Mouse (Mus musculus): Measurements from ENCODE around the gene Atp2b1. TPM values are rescaled to one million over a fixed set of nuclear protein-coding genes. Genes with fewer than 3 reads are reported as not detected.

Gene Atp2b1
- polyA plus RNA-seq, 1 experiment: 18.2 TPM

GRCm38 (mm10) chr10:98974645-98975044 is 60.4 kb downstream of the Atp2b1 start:
- H3K79me3 ChIP-seq (ENCODE audit: low read depth): peaks cover 72% of the 10 kb centered on the region
- H3K36me3 ChIP-seq (ENCODE audit: control insufficient read depth, insufficient read depth): peaks cover 19% of the 10 kb centered on the region
- peaks cover 100% of the 10 kb centered on the region for H3K79me2 ChIP-seq (ENCODE audit: control insufficient read depth, insufficient read depth)
- H3K4me3 ChIP-seq (ENCODE audit: insufficient read depth, poor library complexity, severe bottlenecking): no peak overlapping the region
- TF ChIP-seq USF1 (IDR thresholded peaks at IDR 0.05; ENCODE audit: low read depth) (no peak), FOSL1 (IDR thresholded peaks at IDR 0.05; ENCODE audit: insufficient read depth, low read length, poor library complexity, severe bottlenecking) (no peak), MYOG (IDR thresholded peaks at IDR 0.05; ENCODE audit: control insufficient read depth, extremely low read depth, insufficient read length) (no peak), CTCF (IDR thresholded peaks at IDR 0.05; ENCODE audit: control insufficient read depth, insufficient read depth, insufficient read length) (no peak), MAX (IDR thresholded peaks at IDR 0.05) (no peak), CEBPB (IDR thresholded peaks at IDR 0.05; ENCODE audit: low read depth) (no peak), MYOD1 (IDR thresholded peaks at IDR 0.05; ENCODE audit: control insufficient read depth, insufficient read length, low read depth) (no peak)
- no peaks in the 10 kb centered on the region for H3K27me3 ChIP-seq (ENCODE audit: control insufficient read depth, insufficient read depth, insufficient read length)
- H3ac ChIP-seq (ENCODE audit: control insufficient read depth, insufficient read length, low read depth): no peak overlapping the region

- H3K27me3 ChIP-seq (ENCODE audit: control insufficient read depth, insufficient read depth, insufficient read length): no peaks in the 10 kb centered on the region
- H3K79me2 ChIP-seq (ENCODE audit: control insufficient read depth, insufficient read depth): peaks cover 91% of the 10 kb centered on the region
- peaks cover 68% of the 10 kb centered on the region for H3K79me3 ChIP-seq (ENCODE audit: low read depth)
- TF ChIP-seq MAX (IDR thresholded peaks at IDR 0.05) (no peak), CEBPB (IDR thresholded peaks at IDR 0.05; ENCODE audit: low read depth) (no peak), MYOG (IDR thresholded peaks at IDR 0.05; ENCODE audit: control insufficient read depth, extremely low read depth, insufficient read length) (no peak), USF1 (IDR thresholded peaks at IDR 0.05; ENCODE audit: low read depth) (no peak), CTCF (IDR thresholded peaks at IDR 0.05; ENCODE audit: control insufficient read depth, insufficient read depth, insufficient read length) (no peak), MYOD1 (IDR thresholded peaks at IDR 0.05; ENCODE audit: control insufficient read depth, insufficient read length, low read depth) (no peak), FOSL1 (IDR thresholded peaks at IDR 0.05; ENCODE audit: insufficient read depth, low read length, poor library complexity, severe bottlenecking) (no peak)
- H3K36me3 ChIP-seq (ENCODE audit: control insufficient read depth, insufficient read depth): peaks cover 19% of the 10 kb centered on the region
- no peak overlapping the region for H3K4me3 ChIP-seq (ENCODE audit: insufficient read depth, poor library complexity, severe bottlenecking)
- H3ac ChIP-seq (ENCODE audit: control insufficient read depth, insufficient read length, low read depth): no peak overlapping the region
Observed at GRCm38 (mm10) chr10:98975611-98976010, 61.4 kb downstream of the Atp2b1 start.

- peaks cover 78% of the 10 kb centered on the region for H3K79me2 ChIP-seq (ENCODE audit: control insufficient read depth, insufficient read depth)
- TF ChIP-seq MYOG (IDR thresholded peaks at IDR 0.05; ENCODE audit: control insufficient read depth, extremely low read depth, insufficient read length) (no peak), MAX (IDR thresholded peaks at IDR 0.05) (no peak)
- peaks cover 59% of the 10 kb centered on the region for H3K79me3 ChIP-seq (ENCODE audit: low read depth)
- H3K36me3 ChIP-seq (ENCODE audit: control insufficient read depth, insufficient read depth): peaks cover 26% of the 10 kb centered on the region
- no peaks in the 10 kb centered on the region for H3K27me3 ChIP-seq (ENCODE audit: control insufficient read depth, insufficient read depth, insufficient read length)
- H3ac ChIP-seq (ENCODE audit: control insufficient read depth, insufficient read length, low read depth): no peak overlapping the region
- H3K4me3 ChIP-seq (ENCODE audit: insufficient read depth, poor library complexity, severe bottlenecking): no peak overlapping the region
Observed at GRCm38 (mm10) chr10:98976877-98977494, 62.8 kb downstream of the Atp2b1 start.

GRCm38 (mm10) chr10:98978766-98979165 is 64.6 kb downstream of the Atp2b1 start:
- TF ChIP-seq FOSL1 (IDR thresholded peaks at IDR 0.05; ENCODE audit: insufficient read depth, low read length, poor library complexity, severe bottlenecking): no peak
- no peak for TF ChIP-seq MAX (IDR thresholded peaks at IDR 0.05)
- TF ChIP-seq CTCF (IDR thresholded peaks at IDR 0.05; ENCODE audit: control insufficient read depth, insufficient read depth, insufficient read length): no peak
- no peak for TF ChIP-seq MYOG (IDR thresholded peaks at IDR 0.05; ENCODE audit: control insufficient read depth, extremely low read depth, insufficient read length)
- TF ChIP-seq MYOD1 (IDR thresholded peaks at IDR 0.05; ENCODE audit: control insufficient read depth, insufficient read length, low read depth): no peak
- no peak for TF ChIP-seq CEBPB (IDR thresholded peaks at IDR 0.05; ENCODE audit: low read depth)
- TF ChIP-seq USF1 (IDR thresholded peaks at IDR 0.05; ENCODE audit: low read depth): no peak
- Histone ChIP-seq H3K4me3 (ENCODE audit: insufficient read depth, poor library complexity, severe bottlenecking) (no peak overlapping the region), H3K27me3 (ENCODE audit: control insufficient read depth, insufficient read depth, insufficient read length) (no peaks in the 10 kb centered on the region), H3K79me3 (ENCODE audit: low read depth) (peaks cover 43% of the 10 kb centered on the region), H3ac (ENCODE audit: control insufficient read depth, insufficient read length, low read depth) (no peak overlapping the region), H3K36me3 (ENCODE audit: control insufficient read depth, insufficient read depth) (peaks cover 39% of the 10 kb centered on the region), H3K79me2 (ENCODE audit: control insufficient read depth, insufficient read depth) (peaks cover 60% of the 10 kb centered on the region)

- TF ChIP-seq FOSL1 (IDR thresholded peaks at IDR 0.05; ENCODE audit: insufficient read depth, low read length, poor library complexity, severe bottlenecking): no peak
- TF ChIP-seq CEBPB (IDR thresholded peaks at IDR 0.05; ENCODE audit: low read depth): no peak
- TF ChIP-seq MYOD1 (IDR thresholded peaks at IDR 0.05; ENCODE audit: control insufficient read depth, insufficient read length, low read depth): no peak
- no peak for TF ChIP-seq CTCF (IDR thresholded peaks at IDR 0.05; ENCODE audit: control insufficient read depth, insufficient read depth, insufficient read length)
- no peak for TF ChIP-seq USF1 (IDR thresholded peaks at IDR 0.05; ENCODE audit: low read depth)
- TF ChIP-seq MAX (IDR thresholded peaks at IDR 0.05): no peak
- TF ChIP-seq MYOG (IDR thresholded peaks at IDR 0.05; ENCODE audit: control insufficient read depth, extremely low read depth, insufficient read length): no peak
- Histone ChIP-seq H3K79me3 (ENCODE audit: low read depth) (peaks cover 40% of the 10 kb centered on the region), H3K4me3 (ENCODE audit: insufficient read depth, poor library complexity, severe bottlenecking) (no peak overlapping the region)
Observed at GRCm38 (mm10) chr10:98979296-98979695, 65.1 kb downstream of the Atp2b1 start.

GRCm38 (mm10) chr10:98979951-98980350 is 65.7 kb downstream of the Atp2b1 start:
- Histone ChIP-seq H3K36me3 (ENCODE audit: control insufficient read depth, insufficient read depth) (peaks cover 43% of the 10 kb centered on the region), H3K79me2 (ENCODE audit: control insufficient read depth, insufficient read depth) (peaks cover 48% of the 10 kb centered on the region), H3K4me3 (ENCODE audit: insufficient read depth, poor library complexity, severe bottlenecking) (no peak overlapping the region), H3K27me3 (ENCODE audit: control insufficient read depth, insufficient read depth, insufficient read length) (no peaks in the 10 kb centered on the region), H3ac (ENCODE audit: control insufficient read depth, insufficient read length, low read depth) (no peak overlapping the region), H3K79me3 (ENCODE audit: low read depth) (peaks cover 34% of the 10 kb centered on the region)
- TF ChIP-seq MAX (IDR thresholded peaks at IDR 0.05) (no peak), MYOG (IDR thresholded peaks at IDR 0.05; ENCODE audit: control insufficient read depth, extremely low read depth, insufficient read length) (no peak), MYOD1 (IDR thresholded peaks at IDR 0.05; ENCODE audit: control insufficient read depth, insufficient read length, low read depth) (no peak), FOSL1 (IDR thresholded peaks at IDR 0.05; ENCODE audit: insufficient read depth, low read length, poor library complexity, severe bottlenecking) (no peak), USF1 (IDR thresholded peaks at IDR 0.05; ENCODE audit: low read depth) (no peak), CEBPB (IDR thresholded peaks at IDR 0.05; ENCODE audit: low read depth) (no peak), CTCF (IDR thresholded peaks at IDR 0.05; ENCODE audit: control insufficient read depth, insufficient read depth, insufficient read length) (no peak)

More at GRCm38 (mm10) chr10:98979296-98979695, 65.1 kb downstream of the Atp2b1 start:
- Histone ChIP-seq H3ac (ENCODE audit: control insufficient read depth, insufficient read length, low read depth) (no peak overlapping the region), H3K27me3 (ENCODE audit: control insufficient read depth, insufficient read depth, insufficient read length) (no peaks in the 10 kb centered on the region), H3K36me3 (ENCODE audit: control insufficient read depth, insufficient read depth) (peaks cover 43% of the 10 kb centered on the region), H3K79me2 (ENCODE audit: control insufficient read depth, insufficient read depth) (peaks cover 55% of the 10 kb centered on the region)
